Mouse (Mus musculus) ES-Bruce4 (cell line): Measurements from ENCODE around the gene Ppp5c. TPM values are rescaled to one million over a fixed set of nuclear protein-coding genes. Genes with fewer than 3 reads are reported as not detected.

Experiments used
- H3K27ac ChIP-seq: 2 replicates; pipeline ENCODE4 v1.5.1; 2012; ENCODE audit warnings: low read length, inconsistent platforms; ENCODE audit not compliant: insufficient read depth
- H3K27me3 ChIP-seq: 2 replicates; pipeline ENCODE4 v1.6.1; 2012; ENCODE audit warnings: mild to moderate bottlenecking, low read length, inconsistent platforms; ENCODE audit not compliant: control insufficient read depth, poor library complexity, insufficient read depth, severe bottlenecking
- H3K36me3 ChIP-seq: 2 replicates; pipeline ENCODE4 v1.6.1; 2012; ENCODE audit warnings: inconsistent platforms, mild to moderate bottlenecking, low read length, moderate library complexity; ENCODE audit not compliant: control insufficient read depth, poor library complexity, insufficient read depth, severe bottlenecking
- H3K4me1 ChIP-seq: one replicate; pipeline ENCODE4 v1.8.1; 2011; ENCODE audit warnings: low read length; ENCODE audit not compliant: control insufficient read depth, insufficient read depth
- H3K4me3 ChIP-seq: 2 replicates; pipeline ENCODE4 v1.5.1; 2011; ENCODE audit warnings: low read depth, mild to moderate bottlenecking, low read length
- H3K9ac ChIP-seq: 2 replicates; pipeline ENCODE4 v1.6.1; 2012; ENCODE audit warnings: low read depth, mild to moderate bottlenecking, inconsistent platforms; ENCODE audit not compliant: poor library complexity, severe bottlenecking
- H3K9me3 ChIP-seq: replicated peaks from 2 replicates; pipeline ENCODE4 v1.6.1; 2012; ENCODE audit warnings: mild to moderate bottlenecking, low read length, inconsistent platforms; ENCODE audit not compliant: control insufficient read depth, poor library complexity, insufficient read depth, severe bottlenecking
- CTCF ChIP-seq: IDR thresholded peaks from one replicate; pipeline ENCODE4 v1.8.1; 2011; ENCODE audit warnings: low read depth, low read length
- EP300 ChIP-seq: IDR thresholded peaks from 2 replicates; pipeline ENCODE4 v1.6.1; 2011; ENCODE audit warnings: low read depth, low read length; ENCODE audit not compliant: insufficient read depth
- POLR2A ChIP-seq: IDR thresholded peaks from one replicate; pipeline ENCODE4 v1.8.1; 2011; ENCODE audit warnings: low read length; ENCODE audit not compliant: insufficient read depth
- polyA plus RNA-seq: library from polyadenylated mRNA; stranded (reverse); fragments of >200 nt; gene quantifications from 2 replicates; pipeline ENCODE4 v1.2.4, GENCODE M21; 2011; ENCODE audit warnings: low read depth; ENCODE audit not compliant: missing spikeins, insufficient read depth, insufficient read length

Gene Ppp5c
- polyA plus RNA-seq, 1 experiment = 107 TPM

GRCm38 (mm10) chr7:16991681-16992450, 35.9 kb downstream of the Ppp5c start:
- peaks cover 3% of the 10 kb centered on the region for H3K4me1 ChIP-seq
- no peaks in the 10 kb centered on the region for H3K36me3 ChIP-seq
- TF ChIP-seq POLR2A (no peak), EP300 (no peak), CTCF (no peak)
- no peak overlapping the region for H3K27ac ChIP-seq
- peak overlapping the region; percentile 32; the same call in 1 of the 2 replicates for H3K9ac ChIP-seq
- no peaks in the 10 kb centered on the region for H3K27me3 ChIP-seq
- H3K4me3 ChIP-seq = no peak overlapping the region
- no peaks in the 10 kb centered on the region for H3K9me3 ChIP-seq

GRCm38 (mm10) chr7:16990006-16990744, 37.5 kb downstream of the Ppp5c start:
- Histone ChIP-seq H3K9ac (no peak overlapping the region), H3K27ac (peak overlapping the region; percentile 21)

GRCm38 (mm10) chr7:16988405-16988804, 39.3 kb downstream of the Ppp5c start:
- H3K4me1 ChIP-seq = peaks cover 3% of the 10 kb centered on the region
- H3K4me3 ChIP-seq = no peak overlapping the region
- no peaks in the 10 kb centered on the region for H3K27me3 ChIP-seq
- no peak overlapping the region for H3K27ac ChIP-seq
- no peaks in the 10 kb centered on the region for H3K9me3 ChIP-seq
- H3K9ac ChIP-seq = no peak overlapping the region
- H3K36me3 ChIP-seq = no peaks in the 10 kb centered on the region
- TF ChIP-seq EP300 = no peak
- TF ChIP-seq POLR2A = no peak
- no peak for TF ChIP-seq CTCF

More at GRCm38 (mm10) chr7:16990006-16990744, 37.5 kb downstream of the Ppp5c start:
- no peaks in the 10 kb centered on the region for H3K27me3 ChIP-seq
- TF ChIP-seq POLR2A = no peak
- no peak for TF ChIP-seq EP300
- TF ChIP-seq CTCF = no peak
- no peaks in the 10 kb centered on the region for H3K36me3 ChIP-seq
- peaks cover 3% of the 10 kb centered on the region for H3K4me1 ChIP-seq
- no peak overlapping the region for H3K4me3 ChIP-seq
- no peaks in the 10 kb centered on the region for H3K9me3 ChIP-seq

- TF ChIP-seq POLR2A (no peak), EP300 (no peak), CTCF (no peak)
Measured at GRCm38 (mm10) chr7:16987541-16988149, 40.1 kb downstream of the Ppp5c start.

GRCm38 (mm10) chr7:16982859-16983568, 44.7 kb downstream of the Ppp5c start, which contains the start of gene Gm42372:
Gm42372 (plus strand) TSS chr7:16983086.
- no peaks in the 10 kb centered on the region for H3K4me1 ChIP-seq
- H3K9me3 ChIP-seq = no peaks in the 10 kb centered on the region
- no peaks in the 10 kb centered on the region for H3K27me3 ChIP-seq
- no peak within 1 kb of the TSS for H3K9ac ChIP-seq
- TF ChIP-seq POLR2A = no peak
- no peak for TF ChIP-seq CTCF
- H3K4me3 ChIP-seq = peak within 1 kb of the TSS; percentile 44
- no peaks in the 10 kb centered on the region for H3K36me3 ChIP-seq
- H3K27ac ChIP-seq = no peak within 1 kb of the TSS

More at GRCm38 (mm10) chr7:16987541-16988149, 40.1 kb downstream of the Ppp5c start:
- H3K9me3 ChIP-seq = no peaks in the 10 kb centered on the region
- peaks cover 3% of the 10 kb centered on the region for H3K4me1 ChIP-seq
- H3K9ac ChIP-seq = no peak overlapping the region
- no peak overlapping the region for H3K4me3 ChIP-seq
- no peak overlapping the region for H3K27ac ChIP-seq
- no peaks in the 10 kb centered on the region for H3K27me3 ChIP-seq
- H3K36me3 ChIP-seq = no peaks in the 10 kb centered on the region
